ENCODE assay signal across 12 mouse cellular contexts in the genomic region with DNA sequence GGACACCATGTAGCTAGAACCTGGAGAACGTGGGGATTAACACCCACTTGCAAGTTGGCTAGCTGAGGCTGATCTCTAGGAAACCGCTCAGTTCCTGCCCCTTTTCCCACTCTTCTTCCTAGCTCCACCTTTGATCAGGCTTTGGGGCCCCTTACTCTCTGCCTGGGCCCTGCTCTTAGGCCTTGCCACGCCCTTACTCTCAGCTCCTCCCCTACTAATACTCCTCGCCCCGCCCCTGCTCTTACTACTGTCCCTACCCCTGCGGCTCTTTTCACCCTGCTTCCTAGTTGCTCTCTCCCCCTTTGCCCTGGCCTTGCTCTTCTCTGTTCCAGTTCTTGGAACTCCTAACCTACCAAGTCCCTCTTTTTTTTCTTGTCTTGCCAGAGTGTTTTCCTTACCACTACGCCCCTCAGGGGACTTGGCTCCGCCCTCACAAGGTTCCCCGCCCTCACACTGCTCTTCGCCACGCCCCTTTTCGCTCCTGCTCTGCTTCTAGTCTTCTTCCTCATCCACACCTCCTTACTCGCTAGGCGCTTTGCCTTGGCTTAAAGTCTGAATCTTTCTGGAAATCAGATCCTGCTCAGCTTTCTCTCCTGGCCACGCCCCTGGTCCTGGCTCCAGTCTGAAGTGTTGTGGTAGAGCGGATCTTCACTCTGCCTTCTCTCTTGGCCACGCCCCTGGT. TPM values are rescaled to one million over a fixed set of nuclear protein-coding genes. Genes with fewer than 3 reads are reported as not detected.
DNase-seq lines count a peak whose midpoint lies in the region; ATAC-seq lines count a peak whose summit lies in the region.
"Not testable (repeated sequence)": the region's sequence is repeated elsewhere in the genome, so short reads cannot be mapped to it uniquely, and the experiment has no call there.
"Had no signal": no experiment of that assay in that cellular context is flagged by ENCODE, and none has a peak within 500 bp of the region (broad histone marks: within the 10 kb centered on the region; RNA-seq: fewer than 3 reads in every experiment).

No protein-coding gene starts in this region.

- not testable (repeated sequence) for H3K9me3 ChIP-seq in embryonic facial prominence, embryonic 12.5 days; heart, embryonic 13.5 days; intestine, embryonic 16.5 days (ENCODE audit: control insufficient read depth, low read length); limb, embryonic 15.5 days

- H3K36me3 ChIP-seq in embryonic facial prominence, embryonic 12.5 days; heart, embryonic 13.5 days; intestine, embryonic 16.5 days (ENCODE audit: control insufficient read depth, insufficient read depth, low read length); limb, embryonic 15.5 days: not testable (repeated sequence)

- not testable (repeated sequence) for H3K4me1 ChIP-seq in embryonic facial prominence, embryonic 12.5 days; heart, embryonic 13.5 days; intestine, embryonic 16.5 days (ENCODE audit: control insufficient read depth, insufficient read depth, low read length); limb, embryonic 15.5 days

- not testable (repeated sequence) for H3K9ac ChIP-seq in embryonic facial prominence, embryonic 12.5 days; heart, embryonic 13.5 days; intestine, embryonic 16.5 days (ENCODE audit: low read depth, low read length); limb, embryonic 15.5 days

- H3K27me3 ChIP-seq in embryonic facial prominence, embryonic 12.5 days; heart, embryonic 13.5 days (replicated peaks); intestine, embryonic 16.5 days (replicated peaks; ENCODE audit: control insufficient read depth, insufficient read depth, low read length); limb, embryonic 15.5 days: not testable (repeated sequence)

- DNase-seq in A20 (ENCODE audit: low read depth, low spot score) (peak; percentile 24), WW6 (ENCODE audit: low read depth, low spot score) (peak; percentile 73)
- peak; percentile 42 for DNase-seq in retina, embryonic 14.5 days (ENCODE audit: low spot score)

- H3K4me3 ChIP-seq in embryonic facial prominence, embryonic 12.5 days; intestine, embryonic 16.5 days (ENCODE audit: low read length): not testable (repeated sequence)
- H3K4me3 ChIP-seq in heart, embryonic 13.5 days, result peak overlapping the region; percentile 8; the same call in 1 of the 2 replicates
- H3K4me3 ChIP-seq in limb, embryonic 15.5 days, result 0 out of 2 replicates have a peak overlapping the region, but pooled peaks have one; percentile 7

- ATAC-seq in embryonic facial prominence, embryonic 12.5 days (ENCODE audit: insufficient number of reproducible peaks, insufficient read depth, low FRiP score, low TSS enrichment); heart, embryonic 13.5 days (ENCODE audit: extremely low read depth, insufficient number of reproducible peaks, low FRiP score, low TSS enrichment): not testable (repeated sequence)
- ATAC-seq in intestine, embryonic 16.5 days, result peak; percentile 44
- ATAC-seq in limb, embryonic 15.5 days (ENCODE audit: insufficient number of reproducible peaks, low FRiP score, low TSS enrichment, low read depth), result peak; percentile 58; the same call in 1 of the 2 replicates
- peak; percentile 63 for ATAC-seq in megakaryocyte progenitor cell, adult 5-6 weeks (replicated peaks; ENCODE audit: poor library complexity)

- H3K4me2 ChIP-seq in embryonic facial prominence, embryonic 12.5 days (replicated peaks), result peak overlapping the region; percentile 9; the same call in 1 of the 2 replicates
- H3K4me2 ChIP-seq in heart, embryonic 13.5 days, result peak overlapping the region; percentile 16; the same call in 1 of the 2 replicates
- not testable (repeated sequence) for H3K4me2 ChIP-seq in intestine, embryonic 16.5 days (ENCODE audit: low read depth, low read length)
- peak overlapping the region; percentile 12; the same call in 1 of the 2 replicates for H3K4me2 ChIP-seq in limb, embryonic 15.5 days

- not testable (repeated sequence) for H3K27ac ChIP-seq in embryonic facial prominence, embryonic 12.5 days; heart, embryonic 13.5 days (replicated peaks); intestine, embryonic 16.5 days (ENCODE audit: low read length); limb, embryonic 15.5 days

- 32% methylated on average over 17 of the region's 17 CpGs for WGBS in embryonic facial prominence, embryonic 12.5 days
- 18% methylated on average over 17 of the region's 17 CpGs for WGBS in heart, embryonic 13.5 days
- WGBS in intestine, embryonic 16.5 days, result 27% methylated on average over 16 of the region's 17 CpGs
- WGBS in limb, embryonic 15.5 days, result 29% methylated on average over 17 of the region's 17 CpGs

RNA-seq across cellular contexts. Expression of a gene that starts 1.2 kb away (rescaled TPM):
- not detected in 2 replicates for polyA plus RNA-seq in embryonic facial prominence, embryonic 12.5 days (2016; fragmentation: Nextera tagmentation; extraction: Ambion mirVana)
- polyA plus RNA-seq in heart, embryonic 13.5 days (2015; fragmentation: Nextera tagmentation; extraction: Ambion mirVana), result not detected in 2 replicates
- not detected in 2 replicates for polyA plus RNA-seq in intestine, embryonic 16.5 days (2015; fragmentation: Nextera tagmentation; extraction: Ambion mirVana)
- polyA plus RNA-seq in limb, embryonic 15.5 days (2015; fragmentation: Nextera tagmentation; extraction: Ambion mirVana), result not detected in 2 replicates
- not detected in 2 replicates for total RNA-seq in megakaryocyte progenitor cell, adult 5-6 weeks (2015)
- total RNA-seq in megakaryocyte progenitor cell, adult 5-6 weeks (2017), result not detected in 2 replicates
- total RNA-seq: adrenal gland, postnatal 10 days; heart, postnatal 36 days; neutrophil, adult 5-6 weeks had no signal
- polyA plus RNA-seq: liver, postnatal 0 days had no signal

RNA-seq across cellular contexts. Expression of a gene that starts 42.8 kb away (rescaled TPM):
- polyA plus RNA-seq in embryonic facial prominence, embryonic 12.5 days (2016; fragmentation: Nextera tagmentation; extraction: Ambion mirVana), result 12.6 and 14.6 TPM in 2 replicates
- polyA plus RNA-seq in heart, embryonic 13.5 days (2015; fragmentation: Nextera tagmentation; extraction: Ambion mirVana), result 7.2 and 7.3 TPM in 2 replicates
- 8.0 and 8.1 TPM in 2 replicates for polyA plus RNA-seq in intestine, embryonic 16.5 days (2015; fragmentation: Nextera tagmentation; extraction: Ambion mirVana)
- 14.0 and 15.4 TPM in 2 replicates for polyA plus RNA-seq in limb, embryonic 15.5 days (2015; fragmentation: Nextera tagmentation; extraction: Ambion mirVana)
- total RNA-seq in megakaryocyte progenitor cell, adult 5-6 weeks (2015), result 11.4 and 14.8 TPM in 2 replicates
- 17.7 and 19.0 TPM in 2 replicates for total RNA-seq in megakaryocyte progenitor cell, adult 5-6 weeks (2017)

RNA-seq across cellular contexts. Expression of a gene that starts 58.2 kb away (rescaled TPM):
- polyA plus RNA-seq in embryonic facial prominence, embryonic 12.5 days (2016; fragmentation: Nextera tagmentation; extraction: Ambion mirVana), result 10.8 and 11.1 TPM in 2 replicates
- polyA plus RNA-seq in heart, embryonic 13.5 days (2015; fragmentation: Nextera tagmentation; extraction: Ambion mirVana), result 4.6 and 6.0 TPM in 2 replicates
- 2.8 and 3.7 TPM in 2 replicates for polyA plus RNA-seq in intestine, embryonic 16.5 days (2015; fragmentation: Nextera tagmentation; extraction: Ambion mirVana)
- 8.9 and 9.1 TPM in 2 replicates for polyA plus RNA-seq in limb, embryonic 15.5 days (2015; fragmentation: Nextera tagmentation; extraction: Ambion mirVana)
- 0.37 and 0.78 TPM in 2 replicates for total RNA-seq in megakaryocyte progenitor cell, adult 5-6 weeks (2015)
- 0.17 TPM in 1 of 2 replicates, not detected in the other for total RNA-seq in megakaryocyte progenitor cell, adult 5-6 weeks (2017)
